Mouse (Mus musculus): ENCODE results near the gene Gm20721.

DNA sequence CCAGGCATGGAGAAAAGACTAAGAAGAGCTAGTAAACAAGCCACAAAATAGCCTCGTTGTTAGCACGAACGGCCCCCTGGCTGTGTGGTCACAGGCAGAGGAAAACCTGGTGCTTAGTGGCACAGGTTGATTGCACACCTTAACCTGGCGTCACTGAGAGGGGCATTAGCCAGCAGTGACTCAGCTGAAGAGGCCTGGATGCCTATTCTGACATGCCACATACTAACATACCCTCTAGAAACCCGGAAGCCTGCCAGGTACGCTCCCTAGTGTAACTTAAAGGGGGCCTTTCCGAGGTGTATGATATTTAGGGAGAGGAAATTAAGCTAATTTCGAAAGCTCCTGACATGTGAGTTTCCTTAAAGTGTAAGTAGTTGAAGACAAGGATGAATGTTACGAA lies 29.9 kb downstream of the Gm20721 start:
- no peak for TF ChIP-seq POLR2AphosphoS2 (IDR thresholded peaks at IDR 0.05; ENCODE audit: insufficient read length, low read depth)
- TF ChIP-seq MYOG (IDR thresholded peaks at IDR 0.05; ENCODE audit: control insufficient read depth in 1 of 3, insufficient read depth in 1 of 3, insufficient read length in 2 of 3, low read depth in 2 of 3), result no peak
- no peak for TF ChIP-seq TCF12 (IDR thresholded peaks at IDR 0.05; ENCODE audit: insufficient read depth, poor library complexity, severe bottlenecking)
- TF ChIP-seq POLR2A (IDR thresholded peaks at IDR 0.05; ENCODE audit: insufficient read length, low read depth), result no peak
- TF ChIP-seq MAX (IDR thresholded peaks at IDR 0.05; ENCODE audit: low read depth), result no peak
- TF ChIP-seq TCF3 (IDR thresholded peaks at IDR 0.05; ENCODE audit: insufficient read length, low read depth), result no peak
